Mouse (Mus musculus) layer of hippocampus, adult 11-12 months (tissue): ENCODE results near the gene Midn.

ENCODE experiments used
- DNase-seq: peaks from one replicate; pipeline ENCODE4 v3.0.0; 2022; ENCODE audit warnings: low spot score

Midn gene

GRCm38 (mm10) chr10:80171760-80172526 is 23.9 kb downstream of the Midn start:
- no peak for DNase-seq

- peak; percentile 93 for DNase-seq
These were observed 24.6 kb downstream of the Midn start, which contains the start of gene 1600002K03Rik for GRCm38 (mm10) chr10:80172527-80173292. Gene 1600002K03Rik (plus strand): TSS chr10:80172944.

DNA sequence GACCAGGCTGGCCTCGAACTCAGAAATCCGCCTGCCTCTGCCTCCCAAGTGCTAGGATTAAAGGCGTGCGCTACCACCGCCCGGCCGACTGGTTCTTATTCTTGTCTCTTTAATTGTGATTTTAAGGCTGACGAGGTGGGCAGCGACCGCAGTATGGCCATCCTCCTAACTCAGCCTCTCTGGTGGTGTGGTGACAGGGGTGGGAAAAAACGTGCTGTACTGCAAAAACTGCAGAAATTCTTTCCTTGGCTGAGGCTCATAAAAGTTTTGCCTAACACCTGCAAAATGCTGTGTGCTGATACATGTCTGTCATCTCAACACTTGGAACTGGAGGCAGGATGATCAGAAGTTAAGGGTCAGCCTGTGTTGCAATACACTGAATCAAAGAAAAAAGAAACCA is 25.3 kb downstream of the Midn start:
- DNase-seq: no peak

- DNase-seq: no peak
These were observed 26.0 kb downstream of the Midn start for GRCm38 (mm10) chr10:80173955-80174640.

DNA sequence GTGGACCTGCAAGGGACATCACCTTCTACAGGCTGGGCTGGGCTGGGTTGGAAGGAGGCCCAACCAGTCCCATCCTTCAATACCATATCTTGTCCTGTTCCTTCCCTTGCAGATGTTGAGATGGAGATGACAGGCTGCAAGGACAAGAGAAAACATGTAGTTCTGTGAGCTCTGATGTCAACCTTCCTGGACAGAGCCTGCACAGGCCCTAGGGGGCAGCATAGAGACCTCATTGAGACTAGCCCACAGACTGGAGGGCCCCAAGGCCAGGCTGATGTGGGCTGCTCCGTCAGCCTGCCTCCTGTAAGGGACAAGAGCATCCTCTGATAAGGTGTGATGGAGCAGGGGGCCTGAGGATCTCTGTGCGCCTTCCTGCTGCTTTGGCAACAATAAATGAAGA is 26.6 kb downstream of the Midn start:
- DNase-seq: no peak

GRCm38 (mm10) chr10:80175536-80176269 is 27.6 kb downstream of the Midn start:
- DNase-seq: no peak

- DNase-seq: no peak
These were observed 28.3 kb downstream of the Midn start for GRCm38 (mm10) chr10:80176270-80176834.

DNA sequence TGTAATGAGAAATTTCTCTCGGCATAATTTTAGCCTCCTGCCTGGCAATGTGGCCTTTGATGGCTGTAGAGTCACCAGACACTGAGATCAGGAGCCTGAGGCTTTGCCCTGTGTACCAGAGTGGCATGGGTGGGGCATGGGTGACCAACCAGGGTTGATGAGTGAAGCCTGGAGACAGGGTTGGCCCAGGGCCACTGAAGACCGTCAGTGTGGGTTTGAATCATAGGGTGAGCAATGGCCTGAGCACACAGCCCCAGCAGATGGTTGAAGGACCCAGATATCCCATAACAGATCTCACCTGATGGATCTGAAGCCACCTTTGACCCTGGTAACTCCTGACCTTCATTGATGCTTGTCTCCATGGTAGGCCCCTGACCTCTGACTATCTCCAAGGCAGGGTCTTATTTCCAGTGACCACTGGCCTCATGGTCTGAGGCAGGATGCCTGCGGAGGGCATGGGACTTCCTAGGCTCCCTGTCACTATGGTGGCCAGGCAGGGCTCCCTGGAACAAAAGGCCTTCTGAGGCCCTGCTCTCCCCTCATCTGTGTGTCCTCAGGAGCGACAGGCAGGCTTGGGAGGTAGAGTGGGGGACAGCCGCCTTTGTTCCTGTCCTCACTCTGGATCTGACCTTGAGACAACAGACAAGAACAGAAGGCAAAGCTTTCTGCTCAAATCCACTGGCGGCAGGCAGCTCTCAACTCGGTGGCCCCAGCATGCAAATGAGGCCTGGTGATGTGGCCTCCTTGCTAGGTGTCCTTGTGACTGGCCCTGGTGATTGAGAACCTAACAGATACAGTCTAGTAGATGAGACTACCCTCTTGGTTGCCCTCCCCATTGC is 29.6 kb downstream of the Midn start:
- DNase-seq: no peak

GRCm38 (mm10) chr10:80179068-80180051 is 31.3 kb downstream of the Midn start, which contains the start of gene Efna2:
Gene Efna2 (plus strand): TSS chr10:80179482.
- DNase-seq: no peak

DNA sequence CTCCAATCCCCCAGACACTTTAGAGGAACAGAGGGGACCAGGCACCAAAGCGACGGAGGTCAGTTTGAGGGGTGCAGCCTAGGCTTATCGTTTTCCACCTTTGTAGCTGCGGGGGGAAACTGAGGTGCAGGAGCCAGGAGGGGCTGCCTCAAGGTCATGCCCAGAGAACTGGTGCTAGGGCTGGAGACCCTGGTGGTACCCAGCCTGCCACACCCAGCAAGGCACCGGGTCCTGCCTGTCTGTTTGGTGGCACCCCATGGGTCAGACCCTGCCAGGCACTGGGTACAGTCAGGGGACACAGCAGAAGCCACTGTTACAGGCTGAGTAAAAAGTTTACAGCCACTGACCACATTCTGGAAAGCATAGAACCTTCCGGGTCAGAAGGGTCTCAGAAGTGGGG is 32.2 kb downstream of the Midn start:
- DNase-seq: no peak

- DNase-seq: no peak
These were observed 32.8 kb downstream of the Midn start for GRCm38 (mm10) chr10:80180823-80181222.

- DNase-seq: no peak
These were observed 34.5 kb downstream of the Midn start for GRCm38 (mm10) chr10:80182547-80182946.

DNA sequence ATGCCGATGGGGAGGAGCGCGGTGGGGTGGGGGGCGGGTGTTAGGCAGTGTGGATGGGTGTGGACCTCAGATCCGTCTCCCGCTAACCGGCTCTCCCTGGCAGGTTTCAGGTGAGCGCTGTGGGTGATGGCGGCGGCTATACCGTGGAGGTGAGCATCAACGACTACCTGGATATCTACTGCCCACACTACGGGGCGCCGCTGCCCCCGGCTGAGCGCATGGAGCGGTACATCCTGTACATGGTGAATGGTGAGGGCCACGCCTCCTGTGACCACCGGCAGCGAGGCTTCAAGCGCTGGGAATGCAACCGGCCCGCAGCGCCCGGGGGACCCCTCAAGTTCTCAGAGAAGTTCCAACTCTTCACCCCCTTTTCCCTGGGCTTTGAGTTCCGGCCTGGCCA is 38.6 kb downstream of the Midn start:
- DNase-seq: no peak

GRCm38 (mm10) chr10:80187739-80188138 is 39.7 kb downstream of the Midn start:
- DNase-seq: no peak

GRCm38 (mm10) chr10:80188453-80189024 is 40.5 kb downstream of the Midn start:
- no peak for DNase-seq

GRCm38 (mm10) chr10:80189999-80190398 is 41.9 kb downstream of the Midn start:
- DNase-seq: no peak

GRCm38 (mm10) chr10:80190491-80191051 is 42.5 kb downstream of the Midn start:
- no peak for DNase-seq

- DNase-seq: no peak
These were observed 45.9 kb downstream of the Midn start for GRCm38 (mm10) chr10:80193976-80194375.

DNA sequence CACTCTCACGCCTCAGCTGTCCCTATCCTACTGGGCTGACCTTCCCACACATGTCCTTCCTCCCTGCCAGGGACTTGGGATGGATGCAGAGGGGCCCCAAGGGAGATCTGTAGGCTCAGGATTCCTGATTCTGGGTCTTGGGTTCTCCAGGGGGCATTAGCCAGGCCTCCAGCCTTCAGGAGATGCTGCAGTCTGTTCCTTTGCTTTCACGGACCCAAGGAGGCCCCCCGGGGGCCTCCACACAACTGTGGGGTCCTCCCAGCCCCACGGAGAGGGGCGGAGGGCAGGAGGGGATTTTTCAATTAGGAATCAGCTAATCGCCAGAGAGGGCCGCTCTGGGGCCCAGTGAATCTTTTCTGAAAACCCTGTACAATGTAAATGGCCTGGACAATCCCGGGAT is 46.4 kb downstream of the Midn start:
- no peak for DNase-seq
